ENCODE assay signal across 12 mouse cellular contexts in genomic region chr13:95260886-95261789, GRCm38 (mm10). TPM values are rescaled to one million over a fixed set of nuclear protein-coding genes. Genes with fewer than 3 reads are reported as not detected.
DNase-seq lines count a peak whose midpoint lies in the region; ATAC-seq and TF ChIP-seq lines count a peak whose summit lies in the region.
"Had no signal": no experiment of that assay in that cellular context is flagged by ENCODE, and none has a peak within 500 bp of the region (broad histone marks: within the 10 kb centered on the region; RNA-seq: fewer than 3 reads in every experiment).

No protein-coding gene starts in this region.

- no peak for TF ChIP-seq POLR2A in kidney, adult 2 months (IDR thresholded peaks at IDR 0.05; ENCODE audit: low read depth, low read length)

- no peaks in the 10 kb centered on the region for H3K27me3 ChIP-seq in hindbrain, embryonic 12.5 days
- no peaks in the 10 kb centered on the region for H3K27me3 ChIP-seq in hindbrain, embryonic 14.5 days (ENCODE audit: control insufficient read depth, insufficient read depth, low read length)
- no peaks in the 10 kb centered on the region for H3K27me3 ChIP-seq in kidney, adult 2 months (replicated peaks; ENCODE audit: control insufficient read depth, insufficient read depth, low read length)
- no peaks in the 10 kb centered on the region for H3K27me3 ChIP-seq in liver, postnatal 0 days (ENCODE audit: insufficient read depth, low read length)
- H3K27me3 ChIP-seq: limb, embryonic 12.5 days; midbrain, embryonic 12.5 days; stomach, embryonic 15.5 days had no signal

- H3K9ac ChIP-seq in hindbrain, embryonic 12.5 days: no peak overlapping the region
- no peak overlapping the region for H3K9ac ChIP-seq in hindbrain, embryonic 14.5 days
- H3K9ac ChIP-seq in liver, postnatal 0 days (replicated peaks): no peak overlapping the region
- H3K9ac ChIP-seq: limb, embryonic 12.5 days; midbrain, embryonic 12.5 days; stomach, embryonic 15.5 days had no signal

- H3K36me3 ChIP-seq in hindbrain, embryonic 12.5 days: no peaks in the 10 kb centered on the region
- H3K36me3 ChIP-seq in hindbrain, embryonic 14.5 days (replicated peaks; ENCODE audit: control insufficient read depth, insufficient read depth): no peaks in the 10 kb centered on the region
- H3K36me3 ChIP-seq in kidney, adult 2 months (ENCODE audit: control insufficient read depth, insufficient read depth, low read length): no peaks in the 10 kb centered on the region
- H3K36me3 ChIP-seq in liver, postnatal 0 days (replicated peaks; ENCODE audit: insufficient read depth, low read length): no peaks in the 10 kb centered on the region
- H3K36me3 ChIP-seq: limb, embryonic 12.5 days; midbrain, embryonic 12.5 days; stomach, embryonic 15.5 days had no signal

- H3K4me1 ChIP-seq in hindbrain, embryonic 12.5 days: no peaks in the 10 kb centered on the region
- H3K4me1 ChIP-seq in hindbrain, embryonic 14.5 days (replicated peaks; ENCODE audit: control insufficient read depth, insufficient read depth, low read length): no peaks in the 10 kb centered on the region
- 0 out of 2 replicates have a peak, but pooled peaks cover 8% of the 10 kb centered on the region for H3K4me1 ChIP-seq in kidney, adult 2 months (ENCODE audit: control insufficient read depth, insufficient read depth, low read length)
- no peaks in the 10 kb centered on the region for H3K4me1 ChIP-seq in liver, postnatal 0 days (ENCODE audit: insufficient read depth)
- H3K4me1 ChIP-seq: limb, embryonic 12.5 days; midbrain, embryonic 12.5 days had no signal

- no peak for TF ChIP-seq EP300 in liver, postnatal 0 days (IDR thresholded peaks at IDR 0.05; ENCODE audit: low read depth)

- no peak for DNase-seq in hindbrain, embryonic 14.5 days (ENCODE audit: low spot score)
- peak; percentile 43 for DNase-seq in fibroblast of lung, adult 2 months (ENCODE audit: low read depth)
- peak; percentile 56 for DNase-seq in kidney, adult 2 months
- no peak for DNase-seq in spleen, adult 18-20 months
- no peak for DNase-seq in liver, postnatal 0 days
- no peak for DNase-seq in right cerebral cortex, adult 2 months (ENCODE audit: low spot score in 2 of 2)

- H3K27ac ChIP-seq in hindbrain, embryonic 12.5 days: peak overlapping the region; percentile 1; the same call in 1 of the 2 replicates
- H3K27ac ChIP-seq in hindbrain, embryonic 14.5 days: no peak overlapping the region
- H3K27ac ChIP-seq in kidney, adult 2 months (ENCODE audit: insufficient read depth, low read depth, low read length): no peak overlapping the region
- H3K27ac ChIP-seq in liver, postnatal 0 days (ENCODE audit: low read depth): no peak overlapping the region
- H3K27ac ChIP-seq: limb, embryonic 12.5 days; midbrain, embryonic 12.5 days; stomach, embryonic 15.5 days had no signal

- ATAC-seq in hindbrain, embryonic 12.5 days (ENCODE audit: low FRiP score): no peak
- no peak for ATAC-seq in hindbrain, embryonic 14.5 days (ENCODE audit: low FRiP score)
- 0 out of 2 replicates have a peak, but pooled peaks have one; percentile 18 for ATAC-seq in megakaryocyte-erythroid progenitor cell, adult 5-6 weeks (replicated peaks; ENCODE audit: low FRiP score, low TSS enrichment, poor library complexity, severe bottlenecking)
- ATAC-seq in liver, postnatal 0 days: no peak
- ATAC-seq: forebrain, embryonic 14.5 days had no signal

- no peak overlapping the region for H3K4me3 ChIP-seq in hindbrain, embryonic 12.5 days
- H3K4me3 ChIP-seq in hindbrain, embryonic 14.5 days (replicated peaks; ENCODE audit: low read length): no peak overlapping the region
- no peak overlapping the region for H3K4me3 ChIP-seq in kidney, adult 2 months (ENCODE audit: insufficient read depth, low read depth, low read length)
- H3K4me3 ChIP-seq in liver, postnatal 0 days (ENCODE audit: low read depth, low read length): no peak overlapping the region
- H3K4me3 ChIP-seq: limb, embryonic 12.5 days; midbrain, embryonic 12.5 days; stomach, embryonic 15.5 days had no signal

- H3K4me2 ChIP-seq in hindbrain, embryonic 12.5 days (replicated peaks): no peak overlapping the region
- H3K4me2 ChIP-seq in hindbrain, embryonic 14.5 days (replicated peaks): no peak overlapping the region
- H3K4me2 ChIP-seq in liver, postnatal 0 days (ENCODE audit: low read depth, low read length): no peak overlapping the region
- H3K4me2 ChIP-seq: limb, embryonic 12.5 days; midbrain, embryonic 12.5 days; stomach, embryonic 15.5 days had no signal

- no peak for TF ChIP-seq CTCF in kidney, adult 2 months (conservative IDR thresholded peaks at IDR 0.05; ENCODE audit: insufficient read depth, insufficient read length, low read depth, low read length)
- no peak for TF ChIP-seq CTCF in liver, postnatal 0 days (IDR thresholded peaks at IDR 0.05; ENCODE audit: low read depth)

- WGBS in hindbrain, embryonic 12.5 days: 72% methylated on average over 9 of the region's 9 CpGs
- WGBS in hindbrain, embryonic 14.5 days: 74% methylated on average over 9 of the region's 9 CpGs
- 38% methylated on average over 9 of the region's 9 CpGs for WGBS in kidney, adult 2 months
- 59% methylated on average over 9 of the region's 9 CpGs for WGBS in liver, postnatal 0 days (ENCODE audit: insufficient replicate concordance)

- H3K9me3 ChIP-seq in hindbrain, embryonic 12.5 days (replicated peaks): no peaks in the 10 kb centered on the region
- no peaks in the 10 kb centered on the region for H3K9me3 ChIP-seq in hindbrain, embryonic 14.5 days (ENCODE audit: control insufficient read depth, low read length)
- no peaks in the 10 kb centered on the region for H3K9me3 ChIP-seq in liver, postnatal 0 days (ENCODE audit: low read length)
- H3K9me3 ChIP-seq: limb, embryonic 12.5 days; midbrain, embryonic 12.5 days; stomach, embryonic 15.5 days had no signal

RNA-seq across cellular contexts. Expression of gene Pde8b, which starts 11.0 kb away (rescaled TPM):
- polyA plus RNA-seq in hindbrain, embryonic 12.5 days (2016; fragmentation: Nextera tagmentation; extraction: Ambion mirVana): 3.4 and 5.3 TPM in 2 replicates
- polyA plus RNA-seq in hindbrain, embryonic 14.5 days (2014; fragmentation: Nextera tagmentation; extraction: Ambion mirVana): 8.0 and 12.2 TPM in 2 replicates
- 10.1 TPM in 2 replicates for polyA plus RNA-seq in kidney, adult 2 months (2012; rRNA removed)
- 0.42 TPM in 1 of 2 replicates, not detected in the other for total RNA-seq in megakaryocyte-erythroid progenitor cell, adult 5-6 weeks (2014; fragmentation: Nextera tagmentation)
- not detected in 2 replicates for total RNA-seq in megakaryocyte-erythroid progenitor cell, adult 5-6 weeks (2017)
- 0.63 and 0.75 TPM in 2 replicates for polyA plus RNA-seq in liver, postnatal 0 days (2015; fragmentation: Nextera tagmentation; extraction: Ambion mirVana)

Comparison
In these comparisons a context has a peak if more than half of its experiments do, and no peak if none do; other contexts are left out.
1. DNase-seq: peak in fibroblast of lung, adult 2 months (single experiment) and kidney, adult 2 months (single experiment); none in hindbrain, embryonic 14.5 days (single experiment), spleen, adult 18-20 months (0 of 2), liver, postnatal 0 days (single experiment) and right cerebral cortex, adult 2 months (0 of 2).